Comparison of ENCODE assay signal across 7 mouse cellular contexts in genomic region chr17:87458911-87459749, GRCm38 (mm10). TPM values are rescaled to one million over a fixed set of nuclear protein-coding genes. Genes with fewer than 3 reads are reported as not detected.
DNase-seq lines count a peak whose midpoint lies in the region; ATAC-seq lines count a peak whose summit lies in the region.

No protein-coding gene starts in this region.

- peaks cover 28% of the 10 kb centered on the region for H3K4me1 ChIP-seq in forebrain, embryonic 14.5 days (ENCODE audit: control insufficient read depth, insufficient read depth, low read length)
- H3K4me1 ChIP-seq in hindbrain, embryonic 12.5 days: peaks cover 37% of the 10 kb centered on the region
- H3K4me1 ChIP-seq in limb, embryonic 15.5 days: peaks cover 32% of the 10 kb centered on the region
- H3K4me1 ChIP-seq in midbrain, embryonic 16.5 days (ENCODE audit: control insufficient read depth, insufficient read depth, low read length): peaks cover 37% of the 10 kb centered on the region

- H3K27me3 ChIP-seq in forebrain, embryonic 14.5 days (replicated peaks; ENCODE audit: control insufficient read depth, insufficient read depth, low read length): no peaks in the 10 kb centered on the region
- H3K27me3 ChIP-seq in hindbrain, embryonic 12.5 days: no peaks in the 10 kb centered on the region
- H3K27me3 ChIP-seq in limb, embryonic 15.5 days: no peaks in the 10 kb centered on the region
- no peaks in the 10 kb centered on the region for H3K27me3 ChIP-seq in midbrain, embryonic 16.5 days (ENCODE audit: control insufficient read depth, insufficient read depth, low read depth, low read length)

- 16% methylated on average over 13 of the region's 17 CpGs for WGBS in forebrain, embryonic 14.5 days
- 12% methylated on average over 13 of the region's 17 CpGs for WGBS in hindbrain, embryonic 12.5 days
- WGBS in limb, embryonic 15.5 days: 14% methylated on average over 13 of the region's 17 CpGs
- 11% methylated on average over 13 of the region's 17 CpGs for WGBS in midbrain, embryonic 16.5 days

- no peak overlapping the region for H3K4me3 ChIP-seq in forebrain, embryonic 14.5 days (ENCODE audit: low read depth, low read length)
- no peak overlapping the region for H3K4me3 ChIP-seq in hindbrain, embryonic 12.5 days
- H3K4me3 ChIP-seq in limb, embryonic 15.5 days: peak overlapping the region; percentile 20; the same call in 1 of the 2 replicates
- H3K4me3 ChIP-seq in midbrain, embryonic 16.5 days (ENCODE audit: low read depth, low read length): no peak overlapping the region

- H3K36me3 ChIP-seq in forebrain, embryonic 14.5 days (ENCODE audit: control insufficient read depth, insufficient read depth, low read length): no peaks in the 10 kb centered on the region
- H3K36me3 ChIP-seq in hindbrain, embryonic 12.5 days: no peaks in the 10 kb centered on the region
- H3K36me3 ChIP-seq in limb, embryonic 15.5 days: no peaks in the 10 kb centered on the region
- no peaks in the 10 kb centered on the region for H3K36me3 ChIP-seq in midbrain, embryonic 16.5 days (ENCODE audit: control insufficient read depth, insufficient read depth, low read length)

- H3K4me2 ChIP-seq in forebrain, embryonic 14.5 days (ENCODE audit: low read length): peak overlapping the region; percentile 14; the same call in 1 of the 2 replicates
- peak overlapping the region; percentile 24 for H3K4me2 ChIP-seq in hindbrain, embryonic 12.5 days (replicated peaks)
- peak overlapping the region; percentile 42 for H3K4me2 ChIP-seq in limb, embryonic 15.5 days
- H3K4me2 ChIP-seq in midbrain, embryonic 16.5 days (ENCODE audit: low read length): peak overlapping the region; percentile 21; the same call in 1 of the 2 replicates

- peak overlapping the region; percentile 0; the same call in 1 of the 2 replicates for H3K27ac ChIP-seq in forebrain, embryonic 14.5 days (ENCODE audit: low read depth, low read length)
- H3K27ac ChIP-seq in hindbrain, embryonic 12.5 days: peak overlapping the region; percentile 49
- H3K27ac ChIP-seq in limb, embryonic 15.5 days: peak overlapping the region; percentile 77
- peak overlapping the region; percentile 31; the same call in 1 of the 2 replicates for H3K27ac ChIP-seq in midbrain, embryonic 16.5 days (ENCODE audit: low read length)

- no peak overlapping the region; the same call in 1 of the 2 replicates for H3K9ac ChIP-seq in forebrain, embryonic 14.5 days (ENCODE audit: low read length)
- H3K9ac ChIP-seq in hindbrain, embryonic 12.5 days: no peak overlapping the region
- H3K9ac ChIP-seq in limb, embryonic 15.5 days: no peak overlapping the region
- no peak overlapping the region for H3K9ac ChIP-seq in midbrain, embryonic 16.5 days (ENCODE audit: low read depth, low read length)

- no peaks in the 10 kb centered on the region for H3K9me3 ChIP-seq in forebrain, embryonic 14.5 days (replicated peaks; ENCODE audit: control insufficient read depth, low read length)
- no peaks in the 10 kb centered on the region for H3K9me3 ChIP-seq in hindbrain, embryonic 12.5 days (replicated peaks)
- no peaks in the 10 kb centered on the region for H3K9me3 ChIP-seq in limb, embryonic 15.5 days
- H3K9me3 ChIP-seq in midbrain, embryonic 16.5 days (replicated peaks; ENCODE audit: control insufficient read depth, low read length, poor library complexity, severe bottlenecking): no peaks in the 10 kb centered on the region

- peak; percentile 21; the same call in 1 of the 2 replicates for ATAC-seq in forebrain, embryonic 14.5 days
- ATAC-seq in hindbrain, embryonic 12.5 days (ENCODE audit: low FRiP score): peak; percentile 32
- no peak for ATAC-seq in limb, embryonic 15.5 days (ENCODE audit: insufficient number of reproducible peaks, low FRiP score, low TSS enrichment, low read depth)
- ATAC-seq in midbrain, embryonic 16.5 days: peak; percentile 61; the same call in 1 of the 2 replicates

- peak; percentile 94 for DNase-seq in Muller cell, postnatal 12 days (ENCODE audit: inconsistent ontology term)
- DNase-seq in cerebellum, adult 11 months: peak; percentile 47
- peak; percentile 26 for DNase-seq in forebrain, embryonic 14.5 days (ENCODE audit: low spot score)
- peak; percentile 52 for DNase-seq in yolk sac, embryonic 10.5 days (ENCODE audit: low spot score)

RNA-seq across cellular contexts. Expression of gene Calm2, which starts 12.4 kb away (rescaled TPM):
- polyA plus RNA-seq in forebrain, embryonic 14.5 days (2014; fragmentation: Nextera tagmentation; extraction: Ambion mirVana): 2,068 and 2,124 TPM in 2 replicates
- 1,282 and 1,370 TPM in 2 replicates for polyA plus RNA-seq in hindbrain, embryonic 12.5 days (2016; fragmentation: Nextera tagmentation; extraction: Ambion mirVana)
- polyA plus RNA-seq in limb, embryonic 15.5 days (2015; fragmentation: Nextera tagmentation; extraction: Ambion mirVana): 938 and 964 TPM in 2 replicates
- polyA plus RNA-seq in midbrain, embryonic 16.5 days (2015; fragmentation: Nextera tagmentation; extraction: Ambion mirVana): 2,230 and 2,642 TPM in 2 replicates

RNA-seq across cellular contexts. Expression of gene Stpg4, which starts 31.6 kb away (rescaled TPM):
- not detected in 2 replicates for polyA plus RNA-seq in forebrain, embryonic 14.5 days (2014; fragmentation: Nextera tagmentation; extraction: Ambion mirVana)
- 0.34 TPM in 1 of 2 replicates, not detected in the other for polyA plus RNA-seq in hindbrain, embryonic 12.5 days (2016; fragmentation: Nextera tagmentation; extraction: Ambion mirVana)
- polyA plus RNA-seq in limb, embryonic 15.5 days (2015; fragmentation: Nextera tagmentation; extraction: Ambion mirVana): not detected in 2 replicates
- 0.34 TPM in 1 of 2 replicates, not detected in the other for polyA plus RNA-seq in midbrain, embryonic 16.5 days (2015; fragmentation: Nextera tagmentation; extraction: Ambion mirVana)

Comparison
In these comparisons a context has a peak if more than half of its experiments do, and no peak if none do; other contexts are left out.
1. DNase-seq: peak in every context shown above with its lines; median percentile 94 in Muller cell, postnatal 12 days; 52 in yolk sac, embryonic 10.5 days; 47 in cerebellum, adult 11 months; 26 in forebrain, embryonic 14.5 days.
2. H3K27ac ChIP-seq: peak in every context shown above with its lines; median percentile 77 in limb, embryonic 15.5 days; 49 in hindbrain, embryonic 12.5 days; 31 in midbrain, embryonic 16.5 days; 0 in forebrain, embryonic 14.5 days.